25 mouse cellular contexts compared by ENCODE assay signal in the genomic region with DNA sequence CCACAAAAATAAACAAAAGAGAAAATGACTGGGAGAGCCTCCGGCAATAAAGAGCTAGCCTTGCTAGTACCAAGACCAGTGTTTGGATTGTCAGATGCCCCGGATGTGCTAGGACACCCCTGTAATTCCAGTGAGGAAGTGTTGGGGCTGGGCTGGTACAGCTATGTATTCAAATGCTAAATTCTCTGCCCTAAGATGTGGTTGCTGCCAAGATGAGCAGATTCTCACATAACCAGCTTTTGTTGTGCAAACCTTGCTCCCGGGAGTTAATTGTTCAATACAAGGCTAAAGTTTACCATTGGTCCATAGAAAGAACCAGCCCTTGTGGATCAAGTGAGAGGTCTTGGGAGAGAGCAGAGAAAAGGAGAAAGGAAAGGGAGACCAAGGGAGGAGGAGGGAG. TPM values are rescaled to one million over a fixed set of nuclear protein-coding genes. Genes with fewer than 3 reads are reported as not detected.
A peak's percentile ranks its signal among the peaks of the same experiment; 100 is the strongest.
DNase-seq lines count a peak whose midpoint lies in the region; ATAC-seq and TF ChIP-seq lines count a peak whose summit lies in the region.
"Had no signal": no experiment of that assay in that cellular context is flagged by ENCODE, and none has a peak within 500 bp of the region (broad histone marks: within the 10 kb centered on the region; RNA-seq: fewer than 3 reads in every experiment).

No protein-coding gene starts in this region.

- no peak overlapping the region for H3K27ac ChIP-seq in ES-Bruce4 (ENCODE audit: insufficient read depth, low read length)
- no peak overlapping the region for H3K27ac ChIP-seq in hindbrain, postnatal 0 days
- H3K27ac ChIP-seq: embryonic facial prominence, embryonic 13.5 days; embryonic facial prominence, embryonic 15.5 days; forebrain, embryonic 10.5 days; forebrain, embryonic 12.5 days; forebrain, embryonic 15.5 days had no signal

- no peak for TF ChIP-seq CTCF in ES-Bruce4 (IDR thresholded peaks at IDR 0.05; ENCODE audit: low read depth, low read length)
- TF ChIP-seq CTCF in hindbrain, postnatal 0 days (IDR thresholded peaks at IDR 0.05; ENCODE audit: low read depth) = no peak

- no peak overlapping the region for H3K9ac ChIP-seq in ES-Bruce4 (ENCODE audit: low read depth, poor library complexity, severe bottlenecking)
- H3K9ac ChIP-seq in hindbrain, postnatal 0 days (replicated peaks; ENCODE audit: low read length) = no peak overlapping the region
- H3K9ac ChIP-seq: embryonic facial prominence, embryonic 13.5 days; embryonic facial prominence, embryonic 15.5 days; forebrain, embryonic 12.5 days; forebrain, embryonic 15.5 days had no signal

- no peaks in the 10 kb centered on the region for H3K4me1 ChIP-seq in ES-Bruce4 (ENCODE audit: control insufficient read depth, insufficient read depth, low read length)
- no peaks in the 10 kb centered on the region for H3K4me1 ChIP-seq in hindbrain, postnatal 0 days (ENCODE audit: insufficient read depth, low read length)
- H3K4me1 ChIP-seq: embryonic facial prominence, embryonic 13.5 days; embryonic facial prominence, embryonic 15.5 days; forebrain, embryonic 10.5 days; forebrain, embryonic 12.5 days; forebrain, embryonic 15.5 days had no signal

- no peak for ATAC-seq in hindbrain, postnatal 0 days
- ATAC-seq: forebrain, embryonic 15.5 days; Patski had no signal

- peak; percentile 45; the same call in 1 of the 2 replicates for TF ChIP-seq EP300 in ES-Bruce4 (IDR thresholded peaks at IDR 0.05; ENCODE audit: insufficient read depth, low read depth, low read length)

- H3K36me3 ChIP-seq in ES-Bruce4 (ENCODE audit: control insufficient read depth, insufficient read depth, low read length, poor library complexity, severe bottlenecking) = no peaks in the 10 kb centered on the region
- H3K36me3 ChIP-seq in hindbrain, postnatal 0 days (ENCODE audit: insufficient read depth, low read length) = no peaks in the 10 kb centered on the region
- H3K36me3 ChIP-seq: embryonic facial prominence, embryonic 13.5 days; embryonic facial prominence, embryonic 15.5 days; forebrain, embryonic 10.5 days; forebrain, embryonic 12.5 days; forebrain, embryonic 15.5 days; G1E had no signal

- 42% methylated on average over 3 of the region's 3 CpGs for WGBS in hindbrain, postnatal 0 days

- DNase-seq in ES-CJ7 (ENCODE audit: low read depth, low spot score) = peak; percentile 88
- DNase-seq in R1 (ENCODE audit: low read depth, low spot score) = peak; percentile 96
- DNase-seq in ZHBTc4 (ENCODE audit: low read depth, low spot score) = peak; percentile 90
- no peak for DNase-seq in hindbrain, postnatal 0 days (ENCODE audit: low spot score)
- DNase-seq in spleen, postnatal 14 days (ENCODE audit: low spot score in 2 of 2) = no peak
- DNase-seq in embryo, embryonic 10.5 days (ENCODE audit: low spot score) = no peak
- no peak for DNase-seq in layer of hippocampus, postnatal 14 days (ENCODE audit: low spot score in 2 of 2)
- DNase-seq: adrenal gland, adult 2 months; adrenal gland, postnatal 10 days; adrenal gland, postnatal 25 days; cerebellum, adult 11-12 months; cerebellum, adult 2 months; cerebellum, adult 9-10 months; cerebellum, postnatal 10 days; cerebellum, postnatal 25 days; embryo, embryonic 11 days had no signal

- no peak overlapping the region for H3K4me2 ChIP-seq in hindbrain, postnatal 0 days (ENCODE audit: low read depth, low read length)
- H3K4me2 ChIP-seq: embryonic facial prominence, embryonic 13.5 days; embryonic facial prominence, embryonic 15.5 days; forebrain, embryonic 12.5 days; forebrain, embryonic 15.5 days had no signal

- no peaks in the 10 kb centered on the region; the same call in 1 of the 2 replicates for H3K27me3 ChIP-seq in ES-Bruce4 (ENCODE audit: control insufficient read depth, insufficient read depth, low read length, poor library complexity, severe bottlenecking)
- no peaks in the 10 kb centered on the region for H3K27me3 ChIP-seq in hindbrain, postnatal 0 days (ENCODE audit: insufficient read depth, low read length)
- H3K27me3 ChIP-seq: embryonic facial prominence, embryonic 13.5 days; embryonic facial prominence, embryonic 15.5 days; forebrain, embryonic 12.5 days; forebrain, embryonic 15.5 days had no signal

- H3K9me3 ChIP-seq in ES-Bruce4 (replicated peaks; ENCODE audit: control insufficient read depth, insufficient read depth, low read length, poor library complexity, severe bottlenecking) = 0 out of 2 replicates have a peak, but pooled peaks cover 2% of the 10 kb centered on the region
- no peaks in the 10 kb centered on the region for H3K9me3 ChIP-seq in hindbrain, postnatal 0 days (ENCODE audit: low read length)
- H3K9me3 ChIP-seq: embryonic facial prominence, embryonic 13.5 days; embryonic facial prominence, embryonic 15.5 days; forebrain, embryonic 10.5 days; forebrain, embryonic 12.5 days; forebrain, embryonic 15.5 days had no signal

- TF ChIP-seq POLR2A in ES-Bruce4 (IDR thresholded peaks at IDR 0.05; ENCODE audit: insufficient read depth, low read length) = no peak

- no peak overlapping the region for H3K4me3 ChIP-seq in ES-Bruce4 (ENCODE audit: low read depth, low read length)
- no peak overlapping the region for H3K4me3 ChIP-seq in hindbrain, postnatal 0 days (ENCODE audit: low read length)
- H3K4me3 ChIP-seq: embryonic facial prominence, embryonic 13.5 days; embryonic facial prominence, embryonic 15.5 days; erythroblast, embryonic 14.5 days; forebrain, embryonic 10.5 days; forebrain, embryonic 12.5 days; forebrain, embryonic 15.5 days had no signal

RNA-seq across cellular contexts. Expression of gene Tshz3, which starts 53.7 kb away (rescaled TPM):
- polyA plus RNA-seq in ES-Bruce4 (2011; ENCODE audit: insufficient read depth, insufficient read length, low read depth, missing spikeins) = 0.91 and 1.3 TPM in 2 replicates
- 25.3 and 28.4 TPM in 2 replicates for total RNA-seq in hindbrain, postnatal 0 days (2014; rRNA removed)
- 14.6 and 18.1 TPM in 2 replicates for polyA plus RNA-seq in hindbrain, postnatal 0 days (2015; fragmentation: Nextera tagmentation; extraction: Ambion mirVana)
- 10 to 100 TPM in 1 of 2 experiments, 1 to 10 TPM in 1; 6.5 to 11.8 TPM for total RNA-seq in layer of hippocampus, postnatal 14 days (2021)
- total RNA-seq: G1E had no signal
- polyA plus RNA-seq: erythroblast, embryonic 14.5 days; G1E had no signal

Comparison
In these comparisons a context has a peak if more than half of its experiments do, and no peak if none do; other contexts are left out.
1. DNase-seq: peak in ES-CJ7 (single experiment), R1 (single experiment) and ZHBTc4 (single experiment); none in hindbrain, postnatal 0 days (single experiment), spleen, postnatal 14 days (0 of 2), embryo, embryonic 10.5 days (single experiment) and layer of hippocampus, postnatal 14 days (0 of 2).